Mouse (Mus musculus) embryo, embryonic 11.5 days (tissue): ENCODE measurements around the gene Med4.
"Not testable (repeated sequence)": the region's sequence is repeated elsewhere in the genome, so short reads cannot be mapped to it uniquely, and the experiment has no call there.

Source experiments
- DNase-seq: peaks from one replicate; pipeline ENCODE4 v3.0.0-alpha.2; 2012; ENCODE audit warnings: low read depth, low spot score

The Med4 gene

DNA sequence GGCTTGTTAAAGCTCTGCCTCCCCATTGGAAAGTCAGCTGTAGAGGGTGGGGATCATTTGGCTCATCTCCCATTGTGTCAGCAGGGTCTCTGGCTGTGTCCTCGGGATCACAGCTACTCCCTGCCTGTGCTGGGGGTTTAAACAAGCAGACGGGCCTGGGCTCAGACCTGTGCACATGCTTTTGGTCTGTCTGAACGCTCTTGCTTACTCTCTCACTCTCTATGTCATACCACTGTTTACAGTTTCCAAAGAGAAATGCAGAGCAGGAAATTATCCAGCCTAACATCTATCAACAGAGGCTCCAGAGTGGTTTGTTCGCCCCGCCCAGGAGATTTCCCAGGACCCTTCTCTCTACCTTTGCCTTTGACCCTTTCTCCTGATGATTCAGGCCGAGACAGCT, 8.1 kb upstream of the Med4 start:
- DNase-seq: no peak

- peak; percentile 14 for DNase-seq
Measured at GRCm38 (mm10) chr14:73502591-73503184, 7.1 kb upstream of the Med4 start.

DNA sequence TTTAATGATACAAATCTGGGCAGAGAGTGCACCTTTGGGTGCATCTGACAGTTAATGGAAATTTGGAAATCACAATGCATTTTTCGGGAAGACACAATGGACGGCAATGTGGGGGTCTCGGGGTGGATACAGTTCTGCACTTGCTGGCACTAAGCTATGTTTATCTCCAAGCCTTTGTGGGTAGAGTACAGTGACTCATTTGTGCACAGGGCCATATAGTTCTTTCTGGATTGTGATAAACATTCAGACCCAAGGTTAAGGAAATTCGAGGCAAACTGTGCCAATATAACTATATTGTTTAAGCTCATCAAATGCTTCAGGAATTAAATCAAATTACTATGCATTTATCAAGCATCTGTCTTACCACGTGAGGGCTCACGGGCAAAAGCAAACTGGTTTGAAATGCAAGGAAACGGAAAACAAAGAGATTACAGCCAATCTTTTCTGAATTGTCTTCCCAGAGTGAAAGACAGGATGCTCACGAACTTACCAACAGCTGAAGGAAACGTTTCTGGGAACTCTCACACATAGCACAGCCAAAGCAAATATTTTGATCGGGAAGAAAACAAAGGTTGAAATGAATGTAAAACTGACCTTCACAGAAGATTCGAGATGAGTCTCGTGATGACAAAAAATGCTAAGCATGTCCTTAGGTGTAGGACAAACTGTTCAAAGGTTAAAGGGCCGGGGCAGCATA, 6.4 kb upstream of the Med4 start:
- DNase-seq: no peak

- DNase-seq: no peak
Measured at GRCm38 (mm10) chr14:73506283-73506682, 3.5 kb upstream of the Med4 start.

DNA sequence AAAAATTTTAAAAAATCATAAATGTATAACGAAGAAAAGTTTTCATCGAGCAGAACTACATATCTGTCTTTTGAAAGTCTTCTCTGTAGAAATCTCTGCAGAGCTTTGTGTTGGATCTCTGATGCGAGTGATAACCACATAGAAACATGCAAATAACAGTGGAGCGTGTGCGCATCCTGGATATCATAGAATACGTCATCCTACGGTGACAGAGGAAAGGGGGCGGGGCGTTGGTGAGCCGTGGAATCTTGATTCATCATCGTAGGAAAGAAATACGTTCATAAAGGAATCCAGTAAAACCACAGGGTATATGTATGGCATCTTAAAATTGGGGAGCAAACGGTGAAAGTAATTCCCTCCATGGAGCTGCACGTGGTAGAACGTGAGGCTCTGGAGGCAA, 2.6 kb upstream of the Med4 start:
- no peak for DNase-seq

- no peak for DNase-seq
Measured at GRCm38 (mm10) chr14:73507702-73508376, 2.0 kb upstream of the Med4 start.

DNA sequence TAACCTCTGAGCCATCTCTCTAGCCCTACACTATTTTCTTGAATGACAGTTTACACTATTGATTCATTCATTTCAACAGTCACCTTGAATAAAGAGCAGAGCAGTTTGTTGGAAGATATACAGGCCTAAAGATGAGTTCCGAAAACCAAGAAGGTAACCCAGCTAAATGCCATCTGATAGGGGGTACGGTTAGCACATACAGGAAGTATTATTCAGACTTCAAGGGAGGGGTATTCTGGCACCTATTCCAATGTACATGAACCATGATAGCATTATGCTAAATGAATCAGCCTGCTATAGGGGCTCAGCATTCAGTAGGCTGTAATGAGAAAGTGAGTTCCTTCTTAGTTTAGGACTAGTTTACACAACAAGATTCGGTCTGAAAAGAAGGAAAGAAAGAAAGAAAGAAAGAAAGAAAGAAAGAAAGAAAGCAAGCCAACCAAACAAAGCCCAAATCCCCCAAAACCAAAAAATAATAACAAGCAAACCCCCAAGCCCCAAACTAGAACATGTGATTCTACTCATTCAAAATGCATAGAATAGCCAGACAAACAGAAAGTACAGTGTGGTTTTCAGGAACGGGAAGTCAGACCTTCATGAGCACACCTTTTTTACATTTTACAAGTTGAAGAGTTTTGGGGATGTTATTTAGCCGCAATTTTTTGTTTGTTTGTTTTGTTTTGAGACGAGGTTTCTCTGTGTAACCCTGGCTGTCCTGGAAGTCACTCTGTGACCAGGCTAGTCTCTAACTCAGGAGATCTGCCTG, 1.0 kb upstream of the Med4 start:
- DNase-seq: no peak

- DNase-seq: no peak
Measured at GRCm38 (mm10) chr14:73524136-73524535, 14.3 kb downstream of the Med4 start.

GRCm38 (mm10) chr14:73524766-73525448, 15.1 kb downstream of the Med4 start, which contains the start of gene Sucla2:
Sucla2 (plus strand) TSS chr14:73525319.
- peak; percentile 92 for DNase-seq

DNA sequence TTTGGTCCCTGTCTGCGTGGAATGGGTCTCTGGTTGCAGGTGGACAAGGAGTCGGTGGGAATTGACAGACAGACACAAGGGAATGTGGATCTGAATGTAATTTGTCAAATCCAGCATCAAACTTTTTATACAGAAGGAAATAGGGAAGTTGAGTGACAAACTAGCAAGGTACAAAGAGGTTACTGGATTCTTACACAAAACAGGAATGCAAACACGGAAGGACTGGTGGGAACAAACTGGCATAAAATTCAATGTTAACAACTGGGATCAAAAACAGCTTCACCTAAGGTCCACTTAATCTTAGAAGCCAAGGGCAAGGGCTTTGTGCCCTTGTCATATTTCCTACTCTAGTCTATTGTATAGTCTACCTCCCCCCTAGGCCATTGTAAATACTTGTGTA, 18.8 kb downstream of the Med4 start:
- DNase-seq: not testable (repeated sequence)

GRCm38 (mm10) chr14:73533755-73534465, 24.1 kb downstream of the Med4 start:
- no peak for DNase-seq

- DNase-seq: no peak
Measured at GRCm38 (mm10) chr14:73535641-73536040, 25.8 kb downstream of the Med4 start.

GRCm38 (mm10) chr14:73543781-73544180, 34.0 kb downstream of the Med4 start:
- DNase-seq: no peak

DNA sequence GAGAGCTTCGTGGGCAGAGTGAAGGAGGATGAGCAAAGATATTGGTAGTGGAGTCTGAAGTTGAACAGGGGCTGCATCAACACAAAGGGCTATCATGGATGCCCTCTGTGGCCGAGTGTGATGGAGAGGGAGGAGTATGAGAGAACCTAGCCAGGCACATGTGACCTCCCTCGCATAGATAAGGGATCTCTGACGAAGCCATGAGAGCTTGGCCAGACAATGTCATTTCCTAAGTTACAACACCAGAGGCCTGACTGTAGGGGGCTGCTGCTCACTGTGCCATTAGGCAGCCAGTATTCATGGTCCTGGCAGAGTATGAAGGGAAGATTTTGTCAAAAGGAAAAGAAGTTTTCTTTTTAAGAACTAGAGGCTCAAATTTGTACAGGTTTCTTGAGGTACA, 37.2 kb downstream of the Med4 start:
- DNase-seq: no peak

DNA sequence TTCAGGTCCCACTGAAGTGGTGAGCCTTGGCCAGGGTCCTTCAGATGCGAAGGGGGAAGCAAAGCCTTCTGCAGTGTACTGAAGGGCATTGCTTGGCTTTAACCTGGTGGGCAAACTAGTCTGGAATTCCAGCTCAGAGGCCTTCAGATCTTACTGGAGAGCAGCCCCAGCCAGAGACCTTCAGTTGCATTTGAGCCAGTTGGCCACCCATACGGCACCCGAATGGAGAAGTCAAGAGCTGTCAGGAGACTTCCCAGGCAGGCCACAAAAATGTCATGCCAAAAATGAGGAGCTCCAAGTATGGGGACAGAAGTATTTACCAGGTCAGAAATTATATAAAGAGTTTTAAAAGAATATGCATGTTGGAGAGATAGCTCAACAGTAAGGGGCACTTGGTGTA, 38.2 kb downstream of the Med4 start, which contains the start of gene Nudt15:
TSS of gene Nudt15 (minus strand) at position 192 of the 400 bp plus-strand sequence.
- no peak for DNase-seq

- DNase-seq: no peak
Measured at GRCm38 (mm10) chr14:73550291-73550690, 40.5 kb downstream of the Med4 start.

DNA sequence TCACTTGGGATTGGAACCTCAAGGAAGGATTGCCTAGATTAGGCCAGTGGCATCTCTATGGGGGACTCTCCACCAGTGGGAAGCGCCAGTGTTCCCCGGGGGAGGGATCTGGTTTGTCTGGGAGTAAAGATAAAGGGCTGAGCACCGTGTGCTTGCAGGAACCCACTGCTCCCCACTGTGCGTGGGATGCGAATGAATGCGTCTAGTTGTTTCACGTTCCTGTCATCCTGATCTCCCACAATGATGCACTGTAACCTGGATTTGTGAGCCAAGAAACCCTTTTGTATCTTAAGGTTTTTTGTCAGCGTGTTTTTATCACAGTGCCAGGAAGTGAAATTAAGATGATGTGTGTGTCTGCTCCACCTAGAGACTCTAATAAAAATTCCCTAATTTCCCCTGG, 40.9 kb downstream of the Med4 start:
- DNase-seq: no peak

DNA sequence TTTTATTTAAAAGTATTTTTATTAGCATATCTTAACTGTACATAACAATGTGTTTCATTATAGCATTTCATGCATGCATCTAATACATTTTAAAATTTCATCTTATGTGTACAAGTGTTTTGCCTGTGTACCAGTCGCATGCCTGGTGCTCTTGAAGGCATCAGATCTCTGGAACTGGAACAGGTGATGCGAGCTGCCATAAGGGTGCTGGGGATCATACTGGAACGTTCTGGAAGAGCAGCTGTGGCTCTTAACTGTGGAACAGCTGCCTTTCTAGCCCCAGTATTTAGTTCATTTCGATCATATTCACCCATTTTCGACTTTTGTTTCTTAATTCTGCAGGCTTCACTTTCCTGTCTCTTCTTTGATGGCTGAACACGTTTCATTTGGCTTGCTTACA, 41.3 kb downstream of the Med4 start:
- no peak for DNase-seq

GRCm38 (mm10) chr14:73552341-73553121, 42.7 kb downstream of the Med4 start:
- DNase-seq: peak; percentile 91

GRCm38 (mm10) chr14:73553122-73553696, 43.4 kb downstream of the Med4 start:
- no peak for DNase-seq
